7 mouse cellular contexts compared by ENCODE assay signal in genomic region chr8:93811719-93812475, GRCm38 (mm10). TPM values are rescaled to one million over a fixed set of nuclear protein-coding genes. Genes with fewer than 3 reads are reported as not detected.
DNase-seq lines count a peak whose midpoint lies in the region; ATAC-seq and TF ChIP-seq lines count a peak whose summit lies in the region.

No protein-coding gene starts in this region.

- ATAC-seq in hindbrain, embryonic 11.5 days (ENCODE audit: low FRiP score), result no peak
- ATAC-seq in neural tube, embryonic 13.5 days (ENCODE audit: low read depth), result no peak

- H3K36me3 ChIP-seq in hindbrain, embryonic 11.5 days (ENCODE audit: control insufficient read depth, insufficient read depth, low read length), result no peaks in the 10 kb centered on the region
- H3K36me3 ChIP-seq in neural tube, embryonic 13.5 days, result peaks cover 8% of the 10 kb centered on the region; the same call in 1 of the 2 replicates

- H3K4me2 ChIP-seq in hindbrain, embryonic 11.5 days (replicated peaks; ENCODE audit: low read depth, low read length), result peak overlapping the region; percentile 74
- peak overlapping the region; percentile 88 for H3K4me2 ChIP-seq in neural tube, embryonic 13.5 days

- 16% methylated on average over 20 of the region's 20 CpGs for WGBS in lung, adult 2 months
- WGBS in hindbrain, embryonic 11.5 days, result 7% methylated on average over 20 of the region's 20 CpGs
- WGBS in neural tube, embryonic 13.5 days, result 7% methylated on average over 20 of the region's 20 CpGs

- DNase-seq in lung, adult 2 months, result no peak
- DNase-seq in lung, postnatal 25 days (ENCODE audit: low spot score), result no peak
- peak; percentile 66 to 72 for DNase-seq in cerebellum, postnatal 14 days
- DNase-seq in hindbrain, embryonic 11.5 days (ENCODE audit: low spot score), result peak; percentile 41
- no peak for DNase-seq in thymus, postnatal 25 days
- no peak for DNase-seq in adrenal gland, adult 8-10 months

- TF ChIP-seq POLR2A in lung, adult 2 months (IDR thresholded peaks at IDR 0.05; ENCODE audit: borderline replicate concordance, extremely low read depth, low read depth, low read length), result no peak

- H3K27me3 ChIP-seq in hindbrain, embryonic 11.5 days (ENCODE audit: control insufficient read depth, insufficient read depth, low read length), result no peaks in the 10 kb centered on the region; the same call in 1 of the 2 replicates
- H3K27me3 ChIP-seq in neural tube, embryonic 13.5 days, result no peaks in the 10 kb centered on the region; the same call in 1 of the 2 replicates

- H3K4me1 ChIP-seq in lung, adult 2 months (ENCODE audit: control insufficient read depth, insufficient read depth, low read length), result no peaks in the 10 kb centered on the region; the same call in 1 of the 2 replicates
- H3K4me1 ChIP-seq in hindbrain, embryonic 11.5 days (replicated peaks; ENCODE audit: control insufficient read depth, insufficient read depth, low read length), result no peaks in the 10 kb centered on the region; the same call in 1 of the 2 replicates
- H3K4me1 ChIP-seq in neural tube, embryonic 13.5 days (replicated peaks), result peaks cover 56% of the 10 kb centered on the region

- peak overlapping the region; percentile 70 for H3K9ac ChIP-seq in hindbrain, embryonic 11.5 days (ENCODE audit: low read depth, low read length)
- H3K9ac ChIP-seq in neural tube, embryonic 13.5 days, result peak overlapping the region; percentile 95

- peak overlapping the region; percentile 15 for H3K4me3 ChIP-seq in lung, adult 2 months (replicated peaks; ENCODE audit: extremely low read depth, low read depth, low read length)
- peak overlapping the region; percentile 68 for H3K4me3 ChIP-seq in hindbrain, embryonic 11.5 days (ENCODE audit: low read depth, low read length)
- H3K4me3 ChIP-seq in neural tube, embryonic 13.5 days, result peak overlapping the region; percentile 81

- H3K27ac ChIP-seq in hindbrain, embryonic 11.5 days (ENCODE audit: low read depth, low read length), result peak overlapping the region; percentile 91
- peak overlapping the region; percentile 98 for H3K27ac ChIP-seq in neural tube, embryonic 13.5 days (replicated peaks)

- H3K9me3 ChIP-seq in hindbrain, embryonic 11.5 days (ENCODE audit: control insufficient read depth, low read length), result no peaks in the 10 kb centered on the region
- H3K9me3 ChIP-seq in neural tube, embryonic 13.5 days, result no peaks in the 10 kb centered on the region

- no peak for TF ChIP-seq CTCF in lung, adult 2 months (IDR thresholded peaks at IDR 0.05; ENCODE audit: insufficient read depth, low read length)

RNA-seq across cellular contexts. Expression of gene Gnao1, which starts 2.1 kb away (rescaled TPM):
- polyA plus RNA-seq in lung, adult 2 months (2012; rRNA removed), result 31.8 and 38.4 TPM in 2 replicates
- 38.9 and 39.6 TPM in 2 replicates for polyA plus RNA-seq in hindbrain, embryonic 11.5 days (2014; fragmentation: Nextera tagmentation; extraction: Ambion mirVana)
- 160 and 173 TPM in 2 replicates for polyA plus RNA-seq in neural tube, embryonic 13.5 days (2015; fragmentation: Nextera tagmentation; extraction: Ambion mirVana)
- 10 to 100 TPM; 29.7 to 54.8 (median 40.0) TPM for total RNA-seq in adrenal gland, adult 8-10 months (2022)

Comparison
In these comparisons a context has a peak if more than half of its experiments do, and no peak if none do; other contexts are left out.
1. DNase-seq: peak in cerebellum, postnatal 14 days (2 of 2) and hindbrain, embryonic 11.5 days (single experiment); none in lung, adult 2 months (single experiment), lung, postnatal 25 days (single experiment), thymus, postnatal 25 days (single experiment) and adrenal gland, adult 8-10 months (single experiment).
2. H3K4me3 ChIP-seq: peak in every context shown above with its lines; median percentile 81 in neural tube, embryonic 13.5 days; 68 in hindbrain, embryonic 11.5 days; 15 in lung, adult 2 months.